Mouse (Mus musculus) CD4-positive, CD25-positive, alpha-beta regulatory T cell, adult 4 months (primary cell): ENCODE measurements around the gene Spaca4. TPM values are rescaled to one million over a fixed set of nuclear protein-coding genes. Genes with fewer than 3 reads are reported as not detected.

ENCODE experiments used
- ATAC-seq: one replicate; pipeline ENCODE4 v1.8.0; 2017
- polyA plus RNA-seq, 2 experiments: library from polyadenylated mRNA; unstranded; fragments of 100-300 nt; shearing (Covaris generic); gene quantifications; one replicate each; pipeline ENCODE4 v1.2.1; 2017

Gene Spaca4
- polyA plus RNA-seq, 2 experiments from 2014 or later = not detected

GRCm38 (mm10) chr7:45711316-45712021 is 14.1 kb downstream of the Spaca4 start:
- ATAC-seq = no peak

- no peak for ATAC-seq
Observed at GRCm38 (mm10) chr7:45710477-45711191, 15.0 kb downstream of the Spaca4 start.

- ATAC-seq = no peak
Observed at GRCm38 (mm10) chr7:45709677-45710355, 15.8 kb downstream of the Spaca4 start.

DNA sequence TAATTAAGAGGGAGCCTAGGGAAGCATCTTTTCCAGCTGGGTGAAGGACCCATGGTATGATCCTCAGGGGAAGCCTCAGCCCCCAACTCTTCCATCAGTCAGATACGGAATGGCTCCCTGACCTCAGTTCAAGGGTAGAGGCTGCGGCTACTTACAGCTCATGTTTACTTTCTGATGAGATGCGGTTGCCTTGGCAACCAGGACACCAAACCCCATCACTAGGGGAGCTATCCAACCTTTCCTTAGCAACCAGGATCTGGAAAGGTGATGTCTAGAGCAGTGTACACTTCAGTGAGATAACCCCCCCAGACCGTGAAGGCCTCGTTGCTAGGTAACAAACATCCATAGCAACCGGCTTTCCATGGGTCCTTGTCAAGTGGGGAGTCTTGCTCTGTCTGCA is 16.6 kb downstream of the Spaca4 start:
- ATAC-seq = no peak

GRCm38 (mm10) chr7:45708221-45708761 is 17.3 kb downstream of the Spaca4 start:
- ATAC-seq = no peak

DNA sequence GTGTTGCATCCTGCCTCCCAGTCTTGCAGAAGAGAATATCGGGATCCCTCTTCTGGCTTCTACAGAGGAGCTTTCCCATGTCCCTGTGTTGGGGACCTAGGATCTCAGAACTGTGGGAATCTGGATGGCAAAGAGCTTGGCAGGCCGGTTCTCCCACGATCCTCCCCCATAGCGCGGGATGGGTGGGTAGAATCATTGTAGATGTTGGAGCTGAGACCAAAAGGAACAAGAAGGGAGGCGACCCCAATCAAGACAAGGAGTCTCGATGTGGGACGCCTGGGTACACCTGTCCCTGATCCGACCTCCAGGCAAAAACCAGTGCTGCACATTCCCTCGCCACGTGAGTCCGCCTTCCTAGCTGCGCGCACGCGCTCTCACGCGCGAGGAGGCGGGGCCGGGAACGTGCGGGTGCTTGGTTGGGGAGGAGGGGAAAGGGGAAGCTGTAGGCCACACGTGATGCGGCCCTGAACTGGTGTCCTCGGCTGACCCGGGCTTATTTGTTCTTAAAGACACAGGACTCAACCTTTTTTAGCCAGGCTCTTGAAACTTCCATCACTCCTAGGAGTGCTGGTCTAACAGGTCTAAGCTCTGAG is 18.1 kb downstream of the Spaca4 start:
- peak; percentile 24 for ATAC-seq

GRCm38 (mm10) chr7:45706721-45707241 is 18.8 kb downstream of the Spaca4 start:
- peak; percentile 10 for ATAC-seq

GRCm38 (mm10) chr7:45705873-45706281 is 19.7 kb downstream of the Spaca4 start:
- ATAC-seq = no peak

DNA sequence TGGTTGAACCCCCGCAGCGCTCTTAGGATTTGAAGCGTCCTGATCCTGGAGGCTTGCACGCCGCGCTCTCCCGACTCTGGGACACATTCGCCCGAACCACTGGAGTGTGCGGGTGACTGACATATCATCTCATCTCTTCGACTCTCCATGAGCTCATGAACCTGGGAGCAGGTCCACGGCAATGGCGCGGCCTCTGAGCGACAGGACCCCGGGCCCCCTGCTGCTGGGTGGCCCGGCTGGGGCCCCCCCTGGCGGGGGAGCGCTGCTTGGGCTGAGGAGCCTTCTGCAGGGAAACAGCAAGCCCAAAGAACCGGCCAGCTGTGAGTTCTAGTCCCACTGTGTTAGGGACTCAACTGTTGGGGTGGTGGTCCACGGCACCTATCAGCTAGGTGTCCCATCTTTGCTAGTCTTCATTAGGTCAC is 20.2 kb downstream of the Spaca4 start:
- no peak for ATAC-seq

GRCm38 (mm10) chr7:45704730-45705442 is 20.7 kb downstream of the Spaca4 start, which contains the start of gene Dbp:
Dbp (plus strand) TSS chr7:45705088.
- ATAC-seq = peak; percentile 80

GRCm38 (mm10) chr7:45704046-45704559 is 21.5 kb downstream of the Spaca4 start:
- ATAC-seq = peak; percentile 1

DNA sequence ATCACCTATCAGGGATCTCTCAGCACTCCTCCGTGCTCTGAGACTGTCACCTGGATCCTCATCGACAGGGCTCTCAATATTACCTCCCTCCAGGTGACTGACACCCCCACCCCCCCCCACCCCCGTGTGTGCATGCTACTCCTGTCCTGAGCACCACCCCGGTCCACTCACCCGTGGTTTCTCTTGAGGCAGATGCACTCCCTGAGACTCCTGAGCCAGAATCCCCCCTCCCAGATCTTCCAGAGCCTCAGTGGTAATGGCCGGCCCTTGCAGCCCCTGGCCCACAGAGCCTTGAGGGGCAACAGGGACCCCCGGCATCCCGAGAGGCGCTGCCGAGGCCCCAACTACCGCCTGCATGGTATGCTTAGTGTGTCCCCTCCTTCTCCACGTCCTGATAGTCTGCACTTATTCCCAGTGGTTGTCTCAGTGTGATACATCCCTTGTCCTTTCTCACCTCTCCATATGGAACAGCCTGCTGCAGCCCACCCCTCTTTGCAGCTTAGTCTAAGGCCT is 22.0 kb downstream of the Spaca4 start:
- ATAC-seq = no peak

DNA sequence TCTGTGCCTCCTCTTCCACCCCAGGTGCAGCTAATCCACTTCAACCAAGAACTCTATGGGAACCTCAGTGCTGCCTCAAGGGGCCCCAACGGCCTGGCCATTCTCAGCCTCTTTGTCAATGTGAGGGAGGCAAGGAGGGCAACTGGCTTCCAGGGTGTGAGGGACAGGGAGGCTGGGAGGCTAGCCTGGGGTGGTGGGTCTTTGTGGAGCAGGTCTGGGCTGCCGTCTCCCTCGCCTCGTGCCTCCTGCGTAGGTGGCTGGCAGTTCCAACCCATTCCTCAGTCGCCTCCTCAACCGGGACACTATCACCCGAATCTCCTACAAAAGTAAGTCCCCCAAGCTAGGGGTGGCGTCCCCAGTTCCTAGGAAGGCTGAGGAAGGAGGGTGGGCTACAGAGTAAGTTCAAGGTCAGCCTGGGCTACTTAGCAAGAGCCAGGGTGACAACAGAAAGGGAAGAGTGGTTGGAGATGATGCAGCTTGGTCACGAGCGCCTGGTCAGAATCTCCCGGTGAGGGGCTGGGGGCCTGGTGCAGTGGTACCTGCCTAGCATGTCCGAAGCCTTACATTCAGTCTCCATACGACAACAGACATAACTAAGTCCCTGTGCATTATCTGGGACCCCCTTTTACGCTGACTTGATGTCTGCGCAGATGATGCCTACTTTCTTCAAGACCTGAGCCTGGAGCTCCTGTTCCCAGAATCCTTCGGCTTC is 22.6 kb downstream of the Spaca4 start:
- ATAC-seq = no peak

DNA sequence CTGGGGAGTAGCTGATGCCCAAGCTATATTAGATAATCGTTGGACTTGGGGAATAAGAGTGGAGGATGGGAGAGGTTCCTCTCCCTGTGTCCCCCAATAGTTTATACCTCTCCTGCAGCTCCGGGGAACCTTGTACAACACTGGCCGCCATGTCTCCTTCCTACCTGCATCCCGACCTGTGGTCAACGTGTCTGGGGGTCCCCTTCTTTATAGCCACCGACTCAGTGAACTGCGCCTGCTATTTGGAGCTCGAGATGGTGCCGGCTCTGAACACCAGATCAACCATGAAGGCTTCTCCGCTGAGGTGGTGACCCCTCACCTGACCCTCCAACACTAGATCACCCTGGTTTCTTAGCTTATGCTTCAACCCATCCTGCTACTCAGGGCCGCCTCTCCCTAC is 23.3 kb downstream of the Spaca4 start:
- ATAC-seq = no peak

DNA sequence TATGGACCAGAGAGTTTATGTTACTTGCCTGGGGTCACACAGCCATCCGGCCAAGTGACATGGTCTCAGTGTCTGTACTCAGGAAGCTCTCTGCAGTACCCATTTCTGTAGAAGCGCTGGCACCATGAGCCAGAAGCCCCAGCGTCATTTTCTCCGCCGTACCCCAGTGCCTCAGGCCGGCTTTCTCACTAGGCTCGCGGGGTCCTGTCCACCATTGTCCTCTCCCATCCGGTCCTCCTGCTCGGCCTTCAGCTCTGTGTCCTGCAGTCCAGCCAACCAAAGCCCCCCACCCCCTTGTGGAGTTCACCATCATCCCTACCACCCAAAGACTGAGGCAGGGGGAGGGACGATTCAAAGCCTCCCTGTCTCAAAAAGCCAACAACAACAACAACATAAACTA is 24.0 kb downstream of the Spaca4 start:
- no peak for ATAC-seq

GRCm38 (mm10) chr7:45701072-45701471 is 24.5 kb downstream of the Spaca4 start:
- no peak for ATAC-seq

DNA sequence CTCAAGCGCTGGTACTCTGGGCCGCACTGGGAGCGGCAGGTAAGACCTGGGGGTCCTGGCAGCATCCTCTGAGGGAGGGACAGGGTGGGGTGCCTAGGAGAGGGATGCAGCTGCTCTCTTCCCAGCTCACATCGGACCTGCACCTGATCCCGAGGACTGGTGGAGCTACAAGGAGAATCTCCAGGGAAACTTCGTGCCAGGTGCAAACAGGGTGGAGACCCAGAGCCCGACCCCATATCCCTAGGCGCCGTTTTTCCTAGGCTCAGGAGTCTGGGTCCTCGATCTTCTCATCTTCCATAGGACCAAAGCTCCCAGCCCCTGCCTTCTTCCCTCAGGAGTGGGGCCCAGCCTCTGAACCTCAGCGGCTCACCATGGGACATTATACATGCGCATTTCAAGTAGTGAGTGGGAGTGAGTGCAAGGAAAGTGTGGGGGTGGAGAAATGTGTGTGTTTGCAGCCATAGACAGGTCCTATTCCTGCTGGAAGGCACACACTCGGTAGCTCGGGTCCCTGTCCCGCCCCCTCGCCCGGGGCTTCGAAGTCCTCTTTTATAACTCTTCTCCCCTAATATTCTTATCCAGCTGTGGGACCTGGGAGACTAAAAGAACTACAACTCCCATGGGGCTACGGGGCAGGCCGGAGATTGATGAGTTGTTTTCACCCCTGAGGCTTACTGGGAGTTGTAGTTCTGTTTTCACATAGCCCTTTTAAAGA is 25.2 kb downstream of the Spaca4 start:
- peak; percentile 25 for ATAC-seq

- no peak for ATAC-seq
Observed at GRCm38 (mm10) chr7:45699523-45700141, 26.0 kb downstream of the Spaca4 start, which contains the start of gene Car11. Car11 (plus strand) TSS chr7:45699843.

DNA sequence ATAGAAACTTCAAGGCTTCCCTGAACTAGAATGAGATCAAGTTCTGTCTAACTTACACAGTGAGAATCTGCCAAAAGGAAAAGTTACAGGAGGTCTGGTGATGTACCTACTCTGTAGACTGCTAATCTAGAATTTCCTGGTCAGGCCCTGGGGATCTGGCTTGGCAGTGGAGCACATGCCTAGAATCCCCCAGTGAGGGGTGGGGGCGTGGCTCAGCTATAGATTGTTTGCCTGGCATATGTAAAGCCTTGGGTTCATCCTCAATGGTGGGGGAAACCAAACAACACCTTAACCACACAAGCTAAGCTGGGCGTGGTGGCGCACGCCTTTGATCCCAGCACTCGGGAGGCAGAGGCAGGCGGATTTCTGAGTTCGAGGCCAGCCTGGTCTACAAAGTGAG is 27.7 kb downstream of the Spaca4 start:
- no peak for ATAC-seq
